Mouse (Mus musculus) small intestine, adult 2 months (tissue): ENCODE measurements around the gene Asic4. TPM values are rescaled to one million over a fixed set of nuclear protein-coding genes. Genes with fewer than 3 reads are reported as not detected.

Experiments
- H3K27ac ChIP-seq: fragments of 200-500 bp; 2 replicates; pipeline ENCODE4 v1.5.1; 2012; ENCODE audit warnings: low read depth, low read length, control low read depth, inconsistent platforms; ENCODE audit not compliant: insufficient read depth
- H3K27me3 ChIP-seq: fragments of 200-500 bp; 2 replicates; pipeline ENCODE4 v1.6.1; 2012; ENCODE audit warnings: mild to moderate bottlenecking, moderate library complexity, low read length, inconsistent platforms; ENCODE audit not compliant: control insufficient read depth, insufficient read depth
- H3K36me3 ChIP-seq: fragments of 200-500 bp; 2 replicates; pipeline ENCODE4 v1.6.1; 2012; ENCODE audit warnings: mild to moderate bottlenecking, low read length, control low read depth, inconsistent platforms; ENCODE audit not compliant: control insufficient read depth, insufficient read depth
- H3K4me1 ChIP-seq: fragments of 200-500 bp; 2 replicates; pipeline ENCODE4 v1.6.1; 2012; ENCODE audit warnings: low read length, inconsistent platforms, mixed read lengths; ENCODE audit not compliant: control insufficient read depth, insufficient read depth, insufficient read length
- H3K4me3 ChIP-seq: fragments of 200-500 bp; 2 replicates; pipeline ENCODE4 v1.5.1; 2012; ENCODE audit warnings: low read depth, mild to moderate bottlenecking, control low read depth, inconsistent platforms, low read length, moderate library complexity
- CTCF ChIP-seq: fragments of 200-500 bp; IDR thresholded peaks from 2 replicates; pipeline ENCODE4 v1.5.1; 2012; ENCODE audit warnings: low read depth, mild to moderate bottlenecking, control low read depth, inconsistent platforms, low read length, moderate library complexity, mixed read lengths; ENCODE audit not compliant: insufficient replicate concordance, insufficient read length; ENCODE audit errors: extremely low read depth
- POLR2A ChIP-seq: fragments of 200-500 bp; IDR thresholded peaks from 2 replicates; pipeline ENCODE4 v1.6.1; 2012; ENCODE audit warnings: low read depth, mild to moderate bottlenecking, control low read depth, inconsistent platforms, low read length, moderate library complexity
- WGBS: fragments of 180-500 bp; shearing (Covaris S2); methylation state at CpG from one replicate; pipeline ENCODE4 v1.1.7; 2018; 5-methylcytosine and 5-hydroxymethylcytosine counted together
- polyA plus RNA-seq: library from polyadenylated mRNA; depleted of rRNA; stranded (reverse); fragments of >200 nt; gene quantifications from 2 replicates; pipeline ENCODE4 v1.2.3, GENCODE M21; 2012

Gene Asic4
- polyA plus RNA-seq, 1 experiment, result 0.05 TPM

DNA sequence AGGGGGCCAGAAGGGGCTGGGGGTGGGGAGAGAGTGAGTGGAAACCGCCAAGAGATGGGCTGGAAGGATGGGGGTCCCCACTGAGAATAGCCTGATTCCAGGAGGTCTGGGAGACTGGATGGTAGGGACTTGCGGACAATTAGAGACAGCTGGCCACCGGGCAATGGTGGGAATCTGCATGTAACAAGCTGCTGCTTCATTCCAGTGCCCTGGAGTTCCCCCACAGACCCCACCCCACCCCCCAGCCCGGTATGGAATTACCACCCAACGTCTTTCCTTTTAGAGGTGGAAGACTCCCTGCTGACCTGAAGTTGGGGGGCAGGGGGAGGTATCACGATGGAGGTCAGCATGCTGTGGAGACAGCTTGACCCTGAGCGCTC is 2.2 kb upstream of the Asic4 start:
- H3K4me3 ChIP-seq, result no peak overlapping the region
- H3K4me1 ChIP-seq, result peaks cover 8% of the 10 kb centered on the region
- TF ChIP-seq CTCF (no peak), POLR2A (no peak)
- H3K27ac ChIP-seq, result no peak overlapping the region
- no peaks in the 10 kb centered on the region; the same call in 1 of the 2 replicates for H3K36me3 ChIP-seq
- peaks cover 54% of the 10 kb centered on the region for H3K27me3 ChIP-seq
- WGBS, result 8% methylated on average over 7 of the region's 7 CpGs

DNA sequence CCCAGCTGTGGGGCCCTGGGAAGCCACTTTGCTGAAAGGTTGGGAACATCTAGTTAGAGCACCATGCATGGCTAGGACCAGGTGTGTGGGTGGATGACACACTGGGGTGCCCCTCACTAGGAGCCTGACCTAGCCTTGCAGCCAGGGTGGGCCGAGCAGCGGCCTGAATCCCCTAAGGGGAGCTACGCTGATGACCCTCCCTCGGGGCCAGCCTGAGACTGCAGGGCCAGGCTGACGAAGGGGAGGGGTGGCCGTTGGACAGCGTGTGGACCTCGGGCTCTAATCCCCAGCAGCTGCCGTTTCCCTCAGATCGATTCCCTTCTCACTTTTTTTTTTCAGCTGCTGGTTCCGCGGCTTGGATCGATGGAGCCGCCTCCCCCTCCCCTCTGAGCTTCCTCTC is 1.3 kb upstream of the Asic4 start:
- Histone ChIP-seq H3K36me3 (no peaks in the 10 kb centered on the region), H3K4me3 (no peak overlapping the region), H3K27me3 (peaks cover 54% of the 10 kb centered on the region), H3K4me1 (peaks cover 8% of the 10 kb centered on the region), H3K27ac (no peak overlapping the region)
- TF ChIP-seq POLR2A (no peak), CTCF (no peak)
- 10% methylated on average over 14 of the region's 14 CpGs for WGBS

DNA sequence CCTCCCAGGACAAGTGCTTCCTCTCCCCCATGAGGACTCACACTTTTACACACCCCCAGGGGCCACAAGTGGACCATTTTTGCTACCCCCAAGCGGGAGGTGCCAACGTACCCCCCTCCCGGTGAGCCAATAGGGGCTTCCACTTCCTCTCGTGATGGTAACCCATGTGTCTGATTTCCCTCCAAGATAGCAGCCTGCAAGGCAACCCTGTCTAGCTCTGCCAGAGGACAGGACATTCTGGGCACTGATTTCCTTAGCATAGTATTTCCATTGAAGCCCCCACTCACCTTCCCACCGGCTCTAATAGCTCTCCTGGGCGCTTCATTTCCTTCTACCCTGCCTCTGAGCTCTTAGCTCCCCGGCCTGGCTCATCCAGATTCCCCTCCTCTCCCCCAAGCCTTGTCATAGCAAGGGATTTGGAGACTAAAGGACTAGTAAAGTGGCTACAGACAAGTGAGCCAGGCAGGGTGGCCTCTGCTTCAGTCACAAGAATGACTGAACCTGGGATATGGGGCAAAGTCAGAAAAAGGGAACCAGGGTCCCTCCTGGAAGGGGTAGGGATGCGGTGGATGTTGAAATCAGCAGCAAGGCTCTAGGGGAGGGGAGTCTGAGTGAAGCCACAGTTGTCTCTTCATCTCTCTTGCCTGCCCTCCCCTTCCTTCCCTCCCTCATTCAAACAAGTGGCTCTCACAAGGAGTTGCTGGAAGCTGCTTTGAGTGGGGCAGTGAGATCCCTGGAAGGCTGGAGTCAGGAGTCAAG is 680 bp upstream of the Asic4 start:
- 8% methylated on average over 8 of the region's 8 CpGs for WGBS
- no peak for TF ChIP-seq CTCF
- TF ChIP-seq POLR2A, result no peak
- Histone ChIP-seq H3K36me3 (no peaks in the 10 kb centered on the region), H3K27ac (no peak overlapping the region), H3K4me1 (peaks cover 8% of the 10 kb centered on the region), H3K27me3 (peaks cover 54% of the 10 kb centered on the region), H3K4me3 (no peak overlapping the region)

DNA sequence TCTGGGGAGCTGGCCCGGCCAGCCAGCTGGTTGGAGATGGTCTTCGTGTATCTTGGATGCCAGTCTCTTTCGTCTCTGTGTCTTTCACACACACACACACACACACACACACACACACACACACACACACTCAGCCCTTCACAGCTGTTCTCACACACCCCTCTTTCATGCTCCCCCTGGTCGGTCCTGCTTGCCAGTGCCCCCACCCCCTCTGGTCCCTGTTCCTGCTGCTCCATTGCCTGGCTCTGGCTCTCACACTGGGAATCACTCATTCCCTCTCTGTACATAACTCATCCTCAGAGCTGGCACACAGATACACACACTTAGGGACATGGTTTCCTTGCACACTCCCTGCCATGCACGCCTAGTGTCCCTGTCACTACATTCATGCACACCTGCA is 1.7 kb downstream of the Asic4 start:
- Histone ChIP-seq H3K36me3 (no peaks in the 10 kb centered on the region), H3K4me3 (no peak overlapping the region), H3K27ac (no peak overlapping the region), H3K4me1 (peaks cover 6% of the 10 kb centered on the region), H3K27me3 (peaks cover 47% of the 10 kb centered on the region)
- no peak for TF ChIP-seq POLR2A
- TF ChIP-seq CTCF, result no peak
- 85% methylated on average over 5 of the region's 5 CpGs for WGBS

DNA sequence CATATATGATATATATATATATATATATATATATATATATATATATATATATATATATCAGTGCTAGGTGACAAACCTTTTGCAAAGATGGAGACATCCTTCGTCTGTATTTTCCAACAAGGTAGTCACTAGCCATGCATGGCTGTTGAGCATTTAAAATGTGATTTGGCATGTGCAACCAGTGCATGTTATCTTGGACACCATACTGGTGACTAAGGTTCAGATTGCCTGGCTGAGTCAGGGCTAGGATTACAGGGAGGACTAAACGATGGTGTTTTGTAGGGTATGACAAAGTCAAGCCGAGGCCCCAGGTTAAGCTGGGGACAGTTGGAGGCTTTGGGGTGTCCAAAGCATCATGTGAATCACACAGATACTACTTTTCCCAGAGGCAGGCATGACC is 5.2 kb downstream of the Asic4 start:
- 66% methylated on average over 3 of the region's 3 CpGs for WGBS

DNA sequence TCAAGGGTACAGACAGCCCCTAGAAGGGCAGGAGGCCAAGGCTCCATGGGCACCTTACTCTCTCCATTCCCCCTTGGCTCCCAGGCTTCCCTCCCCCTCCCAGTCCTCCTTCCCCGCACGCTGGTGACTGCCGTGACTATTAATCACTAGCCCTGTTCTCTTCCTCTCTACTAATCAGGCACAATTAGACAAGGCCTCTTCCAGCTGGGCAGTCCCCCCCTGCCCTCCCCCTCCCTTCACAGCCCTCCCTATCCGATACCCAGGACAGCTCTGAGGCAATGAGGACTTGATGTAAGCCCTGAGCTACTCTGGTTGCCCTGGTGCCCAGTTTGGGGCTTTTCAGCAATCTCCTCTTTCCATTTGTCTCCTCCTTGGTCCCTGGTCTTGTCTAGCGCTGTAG is 5.7 kb downstream of the Asic4 start:
- no peak overlapping the region for H3K27ac ChIP-seq
- H3K4me3 ChIP-seq, result no peak overlapping the region
- peaks cover 35% of the 10 kb centered on the region for H3K27me3 ChIP-seq
- WGBS, result 53% methylated on average over 5 of the region's 5 CpGs
- H3K36me3 ChIP-seq, result no peaks in the 10 kb centered on the region
- peaks cover 5% of the 10 kb centered on the region for H3K4me1 ChIP-seq
- TF ChIP-seq CTCF, result no peak
- TF ChIP-seq POLR2A, result no peak

More for the DNA sequence above, 5.2 kb downstream of the Asic4 start:
- Histone ChIP-seq H3K4me1 (peaks cover 6% of the 10 kb centered on the region), H3K27me3 (peaks cover 40% of the 10 kb centered on the region), H3K36me3 (no peaks in the 10 kb centered on the region), H3K4me3 (no peak overlapping the region), H3K27ac (no peak overlapping the region)
- TF ChIP-seq CTCF (no peak), POLR2A (no peak)

DNA sequence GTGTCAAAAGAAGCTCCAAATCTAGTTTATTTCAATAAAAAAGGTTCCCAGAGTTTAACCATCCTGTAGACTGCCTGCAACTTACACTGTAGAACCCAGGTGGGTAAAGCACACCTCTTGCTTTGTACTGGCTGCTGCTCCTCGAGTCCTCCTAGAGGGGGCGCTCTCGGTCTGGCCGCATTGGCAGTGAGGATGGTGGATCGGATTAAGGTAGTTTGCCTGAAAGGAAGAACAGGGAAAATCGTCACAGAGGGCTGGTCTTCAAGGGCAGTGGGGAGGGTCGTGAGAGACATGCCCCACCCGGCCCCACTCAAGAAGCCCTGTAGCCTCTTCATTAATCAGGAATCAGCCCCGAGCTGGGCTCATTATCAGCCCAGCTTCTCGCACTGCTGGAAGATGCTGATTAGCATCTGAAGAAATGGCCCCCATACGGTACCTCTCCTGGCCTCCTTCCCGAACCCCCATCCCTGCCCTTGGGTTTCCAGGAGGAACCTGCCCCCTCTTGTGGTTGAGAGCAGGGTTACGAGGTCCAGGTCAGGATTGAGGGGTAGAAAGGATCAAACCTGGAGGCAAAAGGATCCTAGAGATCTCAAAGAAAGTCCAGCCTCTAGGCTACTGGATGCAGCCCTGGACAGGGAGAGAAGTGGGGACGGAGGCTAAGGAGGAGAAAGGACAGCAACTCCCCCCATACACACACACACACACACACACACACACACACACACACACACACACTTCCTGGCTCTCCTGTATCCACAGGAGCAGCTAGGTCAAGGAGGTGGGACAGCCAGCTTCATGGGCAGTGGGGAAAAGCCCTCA is 6.7 kb downstream of the Asic4 start:
- peaks cover 5% of the 10 kb centered on the region for H3K4me1 ChIP-seq
- H3K27ac ChIP-seq, result no peak overlapping the region
- H3K36me3 ChIP-seq, result no peaks in the 10 kb centered on the region
- peak; percentile 31; the same call in 1 of the 2 replicates for TF ChIP-seq CTCF
- TF ChIP-seq POLR2A, result no peak
- H3K27me3 ChIP-seq, result peaks cover 29% of the 10 kb centered on the region
- WGBS, result 23% methylated on average over 14 of the region's 14 CpGs
- no peak overlapping the region for H3K4me3 ChIP-seq
